Mouse (Mus musculus) MN1 (cell line): ENCODE data around the gene Zfp202.
A peak's percentile ranks its signal among the peaks of the same experiment; 100 is the strongest.
"Not testable (repeated sequence)": the region's sequence is repeated elsewhere in the genome, so short reads cannot be mapped to it uniquely, and the experiment has no call there.

Source experiments
- DNase-seq: peaks from one replicate; pipeline ENCODE4 v3.0.0-alpha.2; 2016; ENCODE audit warnings: low spot score

Gene Zfp202

GRCm38 (mm10) chr9:40192098-40193038 lies at the start of gene Zfp202:
Gene Zfp202 (plus strand): TSS chr9:40192316.
- DNase-seq, result peak; percentile 95

- DNase-seq, result no peak
Measured at GRCm38 (mm10) chr9:40155118-40155644, 36.9 kb upstream of the Zfp202 start.

DNA sequence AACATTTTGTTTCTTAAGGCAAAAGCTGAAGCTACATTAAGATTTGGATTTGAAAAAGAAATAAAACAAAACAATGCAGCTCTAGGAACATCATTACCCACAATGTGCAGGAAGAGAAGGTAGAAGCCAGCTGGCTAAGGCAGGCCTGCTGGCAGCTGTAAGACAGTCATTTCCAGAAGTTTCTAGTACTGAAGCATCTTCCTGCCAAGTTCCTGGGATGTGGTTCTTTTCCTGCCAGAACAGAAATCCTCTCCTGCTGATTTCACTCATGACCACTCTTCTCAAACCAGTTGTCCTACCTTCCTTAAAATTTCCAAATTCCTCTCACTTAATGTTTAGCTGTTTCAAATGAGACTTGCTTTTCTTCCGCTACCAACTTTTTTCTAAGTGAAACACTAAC lies 25.7 kb upstream of the Zfp202 start:
- DNase-seq, result no peak

DNA sequence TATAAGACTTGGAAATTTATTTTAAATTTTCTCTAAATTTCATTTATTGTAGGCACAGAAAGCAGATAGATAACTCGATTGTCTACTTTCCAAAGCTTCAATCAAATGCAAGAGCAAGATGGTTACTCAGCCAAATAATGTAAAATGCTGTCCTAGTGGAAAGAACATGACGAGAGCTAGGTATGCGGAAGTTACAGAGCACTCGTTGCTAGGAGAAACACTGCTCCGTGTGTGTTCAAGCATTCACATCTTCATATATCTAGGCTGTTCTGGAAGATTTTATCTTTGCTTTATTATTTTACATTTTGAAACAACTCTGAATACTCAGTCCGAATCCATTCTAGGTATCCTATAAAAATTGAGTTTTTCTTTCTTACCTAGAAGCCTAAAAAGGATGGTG lies 15.1 kb upstream of the Zfp202 start:
- DNase-seq, result no peak

- no peak for DNase-seq
Measured at GRCm38 (mm10) chr9:40180620-40181019, 11.5 kb upstream of the Zfp202 start, which contains the start of gene Olfr986. Gene Olfr986 (plus strand): TSS chr9:40180920.

DNA sequence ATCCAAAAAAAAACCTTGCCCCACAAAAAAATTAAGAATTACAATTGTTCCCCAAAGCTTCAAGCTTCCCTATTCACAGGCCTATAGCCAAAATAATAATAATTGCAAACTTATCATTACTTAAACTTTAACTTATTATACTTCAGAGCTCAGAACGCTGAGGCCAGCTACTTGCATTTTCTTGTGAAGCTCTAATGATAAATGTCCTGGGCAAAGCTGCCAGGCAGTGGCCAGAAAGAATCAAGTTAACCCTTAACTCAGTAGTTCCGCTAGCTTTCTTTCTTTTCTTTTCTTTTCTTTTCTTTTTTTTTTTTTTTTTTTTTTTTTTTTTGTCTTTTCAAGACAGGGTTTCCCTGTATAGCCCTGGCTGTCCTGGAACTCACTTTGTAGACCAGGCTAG lies 7.0 kb upstream of the Zfp202 start:
- DNase-seq, result not testable (repeated sequence)

- DNase-seq, result peak; percentile 58
Measured at GRCm38 (mm10) chr9:40191086-40191876, 835 bp upstream of the Zfp202 start.

DNA sequence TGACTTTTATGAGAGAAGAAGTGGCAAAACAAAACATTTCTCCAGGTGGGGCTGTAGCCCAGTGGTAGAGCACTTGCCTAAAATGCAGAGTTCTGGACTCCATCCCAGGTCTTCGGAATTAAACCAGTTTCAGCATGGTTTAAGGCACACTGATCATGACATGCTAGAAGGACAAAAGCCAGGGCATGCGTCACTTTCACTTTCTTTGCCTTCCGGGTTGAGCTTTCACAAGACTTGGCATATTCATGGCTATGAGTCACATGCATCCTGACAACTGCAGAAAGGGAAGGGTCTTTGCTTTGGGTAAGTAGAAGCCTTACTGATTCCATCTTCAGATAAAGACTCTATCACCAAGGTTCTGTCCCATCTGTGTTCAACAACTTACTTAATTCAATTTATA lies 3.9 kb downstream of the Zfp202 start:
- DNase-seq, result peak; percentile 80

DNA sequence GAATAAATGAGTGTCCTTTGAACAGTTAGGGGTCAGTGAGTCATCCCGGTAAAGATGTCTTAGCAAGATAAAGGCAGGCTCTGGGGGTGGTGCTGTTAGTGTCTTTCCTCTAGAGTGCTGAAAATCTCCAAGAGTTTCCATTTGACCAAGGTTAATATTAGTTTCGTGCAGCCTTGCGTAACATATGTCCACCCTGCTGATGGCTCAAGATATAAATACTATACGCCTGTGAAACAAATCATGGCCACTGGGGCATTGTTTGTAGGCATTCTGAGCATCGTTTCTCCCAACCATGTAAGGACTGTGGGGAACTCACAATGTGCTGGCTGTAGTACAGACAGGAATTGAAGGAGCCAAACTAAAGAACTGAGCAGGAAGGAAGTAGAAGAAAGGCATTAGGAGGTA lies 14.4 kb downstream of the Zfp202 start:
- DNase-seq, result no peak

- no peak for DNase-seq
Measured at GRCm38 (mm10) chr9:40210744-40211143, 18.6 kb downstream of the Zfp202 start.

DNA sequence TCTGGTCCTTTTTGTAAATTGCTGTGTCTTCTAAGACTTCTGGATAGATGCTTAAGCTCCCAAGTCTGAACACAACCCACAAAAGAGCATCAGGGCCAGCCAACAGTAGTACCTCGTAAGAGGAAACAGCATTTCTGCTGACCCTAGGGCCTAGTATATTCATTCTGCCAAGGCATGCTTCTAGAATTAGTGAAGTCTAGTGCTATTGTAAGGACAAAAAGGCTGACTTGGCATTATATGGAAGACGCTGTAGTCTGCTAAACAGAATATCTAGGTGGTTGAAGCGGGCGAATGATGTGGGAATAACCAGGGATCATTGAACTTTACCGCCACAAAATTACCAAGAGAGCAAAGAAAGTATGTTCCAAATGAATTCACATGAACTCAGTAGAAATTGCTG lies 21.9 kb downstream of the Zfp202 start:
- DNase-seq, result no peak

- no peak for DNase-seq
Measured at GRCm38 (mm10) chr9:40216651-40217050, 24.5 kb downstream of the Zfp202 start.

GRCm38 (mm10) chr9:40224289-40224688 lies 32.2 kb downstream of the Zfp202 start:
- no peak for DNase-seq

- DNase-seq, result peak; percentile 88
Measured at GRCm38 (mm10) chr9:40227874-40228789, 36.0 kb downstream of the Zfp202 start.

DNA sequence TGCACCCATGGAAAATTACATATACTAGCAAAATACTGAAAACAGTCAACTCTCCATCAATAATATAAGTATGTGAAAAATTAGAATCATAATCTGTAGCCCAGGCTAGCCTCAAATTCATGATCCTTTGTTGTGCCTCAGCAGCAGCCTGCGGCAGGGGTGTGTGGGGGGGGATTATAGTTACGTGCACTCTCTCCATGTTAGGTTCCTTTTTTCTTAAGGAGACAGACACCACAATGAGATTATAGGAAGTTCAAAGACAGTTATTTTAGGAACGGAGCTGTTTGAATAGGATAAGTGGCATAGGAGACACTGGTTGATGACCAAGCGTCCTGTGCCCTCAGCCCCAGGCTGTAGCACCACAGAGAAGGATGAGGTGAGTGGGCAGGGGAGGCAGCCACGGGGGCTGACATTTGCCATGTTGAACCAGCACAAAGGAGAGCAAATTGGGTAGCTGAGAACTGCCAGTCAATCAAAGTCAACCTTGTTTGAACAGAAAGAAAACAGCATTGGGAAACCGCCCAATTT lies 36.8 kb downstream of the Zfp202 start:
- DNase-seq, result no peak

- DNase-seq, result peak; percentile 14
Measured at GRCm38 (mm10) chr9:40229479-40229878, 37.4 kb downstream of the Zfp202 start.

DNA sequence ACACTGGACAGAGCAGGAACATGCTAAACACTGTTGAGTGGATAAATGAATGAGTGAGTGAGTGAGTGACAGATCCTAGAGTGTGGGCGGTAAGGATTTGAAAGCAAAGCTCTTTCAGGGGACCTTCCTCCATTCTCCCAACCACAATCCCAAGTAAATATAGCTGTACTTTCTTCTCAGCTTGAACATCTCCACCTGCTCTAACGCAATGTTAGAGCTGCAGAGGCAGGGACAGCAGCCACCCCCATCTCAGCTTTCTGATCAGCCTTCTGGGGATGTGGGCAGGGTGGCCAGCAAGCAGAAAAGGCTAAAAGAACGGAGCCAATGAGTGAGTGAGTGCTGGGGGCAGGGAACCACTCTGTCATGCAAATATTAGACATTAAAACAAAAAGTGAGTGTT lies 38.9 kb downstream of the Zfp202 start:
- no peak for DNase-seq

- DNase-seq, result no peak
Measured at GRCm38 (mm10) chr9:40234233-40235072, 42.3 kb downstream of the Zfp202 start.

DNA sequence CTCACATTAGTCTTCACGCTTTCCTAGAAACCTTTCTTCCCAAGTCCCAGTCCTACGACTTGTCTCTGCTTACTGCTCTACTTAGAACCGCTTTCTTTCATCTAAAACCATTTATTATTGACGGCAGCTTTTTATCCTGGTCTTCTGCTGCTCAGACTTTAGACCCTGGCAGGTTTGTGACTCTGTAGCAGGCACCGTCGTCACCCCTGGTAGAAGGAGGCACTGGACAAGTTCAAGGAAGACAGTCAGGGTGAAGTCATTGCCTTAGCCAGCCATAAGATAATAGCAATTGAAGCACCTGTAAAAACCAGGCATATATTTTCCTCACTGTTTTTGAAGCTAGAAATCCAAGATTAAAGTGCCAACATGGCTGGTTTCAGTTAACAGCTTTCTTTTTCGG lies 43.1 kb downstream of the Zfp202 start:
- no peak for DNase-seq

DNA sequence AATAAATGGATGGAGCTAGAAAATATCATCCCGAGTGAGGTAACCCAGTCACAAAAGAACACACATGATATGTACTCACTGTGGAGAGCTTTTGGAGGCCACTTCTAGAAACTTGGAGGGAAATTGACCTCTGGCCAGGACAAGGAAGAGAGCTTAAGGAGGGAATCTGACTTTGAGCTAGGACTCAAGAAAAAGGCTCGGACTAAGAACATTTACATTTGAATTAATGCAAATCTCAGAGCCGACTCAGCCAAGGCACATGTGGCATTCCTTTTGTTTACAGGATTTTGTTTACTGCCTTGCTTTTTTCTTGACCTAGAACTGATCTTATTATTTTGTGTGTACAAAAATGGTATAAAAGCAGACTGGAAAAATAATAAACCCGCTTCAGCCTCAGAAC lies 47.6 kb downstream of the Zfp202 start:
- no peak for DNase-seq
